Mouse (Mus musculus) limb, embryonic 11.5 days (tissue): Measurements from ENCODE around the gene Lrp2. TPM values are rescaled to one million over a fixed set of nuclear protein-coding genes. Genes with fewer than 3 reads are reported as not detected.

Experiments used
- ATAC-seq: fragments of 200-750 bp; cut with Nextera tagmentation; 2 replicates; pipeline ENCODE4 v1.8.0; 2017; ENCODE audit warnings: low read depth; ENCODE audit not compliant: insufficient number of reproducible peaks, low FRiP score, low TSS enrichment
- DNase-seq: peaks from one replicate; pipeline ENCODE4 v3.0.0-alpha.2; 2015; ENCODE audit warnings: low spot score
- H3K27ac ChIP-seq: fragments of 300-500 bp; sonication (generic); replicated peaks from 2 replicates; pipeline ENCODE4 v1.5.1; 2014; ENCODE audit warnings: low read depth, mild to moderate bottlenecking, low read length
- H3K27me3 ChIP-seq: fragments of 300-500 bp; sonication (generic); 2 replicates; pipeline ENCODE4 v1.6.1; 2014; ENCODE audit warnings: mild to moderate bottlenecking, low read length, mixed read lengths; ENCODE audit not compliant: control insufficient read depth, insufficient read depth
- H3K36me3 ChIP-seq: fragments of 300-500 bp; sonication (generic); 2 replicates; pipeline ENCODE4 v1.6.1; 2014; ENCODE audit warnings: mild to moderate bottlenecking, low read length, moderate library complexity, mixed read lengths; ENCODE audit not compliant: control insufficient read depth, insufficient read depth
- H3K4me1 ChIP-seq: fragments of 300-500 bp; sonication (generic); 2 replicates; pipeline ENCODE4 v1.6.1; 2014; ENCODE audit warnings: low read length, mixed read lengths; ENCODE audit not compliant: control insufficient read depth, insufficient read depth
- H3K4me2 ChIP-seq: fragments of 300-500 bp; sonication (generic); 2 replicates; pipeline ENCODE4 v1.6.1; 2014; ENCODE audit warnings: low read depth, mild to moderate bottlenecking, moderate library complexity; ENCODE audit not compliant: severe bottlenecking
- H3K4me3 ChIP-seq: fragments of 300-500 bp; sonication (generic); 2 replicates; pipeline ENCODE4 v1.5.1; 2014; ENCODE audit warnings: low read depth, low read length
- H3K9ac ChIP-seq: fragments of 300-500 bp; sonication (generic); 2 replicates; pipeline ENCODE4 v1.6.1; 2014; ENCODE audit warnings: mild to moderate bottlenecking, low read length
- H3K9me3 ChIP-seq: fragments of 300-500 bp; sonication (generic); 2 replicates; pipeline ENCODE4 v1.6.1; 2016; ENCODE audit warnings: low read length; ENCODE audit not compliant: control insufficient read depth
- WGBS: fragments of 180-500 bp; shearing (Covaris S2); extraction: QIAGEN DNeasy Blood & Tissue Kit; methylation state at CpG from one replicate; pipeline ENCODE4 v1.1.7; 2014; 5-methylcytosine and 5-hydroxymethylcytosine counted together
- polyA plus RNA-seq: library from polyadenylated mRNA; unstranded; fragments of >200 nt; fragmentation: Nextera tagmentation; extraction: Ambion mirVana; gene quantifications from 2 replicates; pipeline ENCODE4 v1.2.1, GENCODE M21; 2014

Lrp2 gene
- polyA plus RNA-seq, 1 experiment from 2014 or later: 0.03 TPM

GRCm38 (mm10) chr2:69578206-69578605 is 7.7 kb downstream of the Lrp2 start:
- no peaks in the 10 kb centered on the region for H3K4me1 ChIP-seq
- no peak overlapping the region for H3K9ac ChIP-seq
- H3K4me2 ChIP-seq: no peak overlapping the region
- H3K9me3 ChIP-seq: no peaks in the 10 kb centered on the region
- H3K4me3 ChIP-seq: no peak overlapping the region
- no peak for DNase-seq
- no peaks in the 10 kb centered on the region for H3K36me3 ChIP-seq
- H3K27ac ChIP-seq: no peak overlapping the region
- ATAC-seq: no peak
- WGBS: 89% methylated on average over 8 of the region's 8 CpGs
- peaks cover 3% of the 10 kb centered on the region; the same call in 1 of the 2 replicates for H3K27me3 ChIP-seq

DNA sequence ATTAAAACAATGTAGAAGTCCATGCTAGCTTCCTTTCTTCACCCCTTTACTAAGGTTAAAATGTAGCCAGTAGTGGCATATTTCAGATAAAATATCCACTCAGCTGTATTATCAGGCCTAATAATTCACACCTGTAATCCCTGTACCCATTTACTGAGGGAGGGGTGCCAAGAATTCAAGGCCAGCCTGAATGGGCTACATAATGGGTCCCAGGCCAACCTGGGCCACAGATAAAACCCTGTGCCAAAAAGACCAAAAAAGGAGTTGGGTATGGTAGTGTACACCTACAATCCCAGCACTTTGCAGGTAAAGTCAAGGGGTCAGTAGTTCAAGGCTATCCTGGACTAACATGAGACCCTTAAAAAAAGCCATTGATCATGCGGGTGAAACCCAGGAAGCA is 9.3 kb downstream of the Lrp2 start:
- no peaks in the 10 kb centered on the region for H3K27me3 ChIP-seq
- no peak overlapping the region for H3K4me3 ChIP-seq
- no peak overlapping the region for H3K9ac ChIP-seq
- no peak for DNase-seq
- H3K4me2 ChIP-seq: no peak overlapping the region
- H3K36me3 ChIP-seq: no peaks in the 10 kb centered on the region
- H3K9me3 ChIP-seq: no peaks in the 10 kb centered on the region
- 96% methylated on average over 1 of the region's 1 CpGs for WGBS
- H3K27ac ChIP-seq: no peak overlapping the region
- no peaks in the 10 kb centered on the region for H3K4me1 ChIP-seq
- no peak for ATAC-seq

DNA sequence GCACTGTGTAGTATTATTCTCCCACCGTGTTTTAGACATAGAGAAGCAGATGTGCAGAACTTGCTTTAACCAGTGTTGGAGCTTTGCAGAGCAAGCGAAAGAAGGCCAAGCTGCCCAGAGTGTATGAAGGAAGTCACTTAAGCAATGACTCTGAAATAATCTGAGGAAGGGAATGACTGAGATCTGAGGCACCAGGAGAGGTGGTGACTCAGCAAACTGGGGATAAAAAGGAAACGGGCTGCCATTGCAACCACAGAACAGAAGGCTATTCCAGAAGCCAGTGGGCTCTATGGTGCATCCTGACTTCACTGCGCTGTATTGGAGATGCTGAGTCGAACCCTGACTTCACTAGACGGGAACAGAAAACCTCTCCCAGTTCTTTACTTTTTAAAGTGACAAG is 10.9 kb downstream of the Lrp2 start:
- no peak for ATAC-seq
- Histone ChIP-seq H3K4me3 (no peak overlapping the region), H3K9ac (no peak overlapping the region), H3K4me1 (no peaks in the 10 kb centered on the region), H3K9me3 (no peaks in the 10 kb centered on the region), H3K4me2 (no peak overlapping the region), H3K27ac (no peak overlapping the region), H3K36me3 (no peaks in the 10 kb centered on the region), H3K27me3 (no peaks in the 10 kb centered on the region)
- 65% methylated on average over 6 of the region's 6 CpGs for WGBS
- no peak for DNase-seq

DNA sequence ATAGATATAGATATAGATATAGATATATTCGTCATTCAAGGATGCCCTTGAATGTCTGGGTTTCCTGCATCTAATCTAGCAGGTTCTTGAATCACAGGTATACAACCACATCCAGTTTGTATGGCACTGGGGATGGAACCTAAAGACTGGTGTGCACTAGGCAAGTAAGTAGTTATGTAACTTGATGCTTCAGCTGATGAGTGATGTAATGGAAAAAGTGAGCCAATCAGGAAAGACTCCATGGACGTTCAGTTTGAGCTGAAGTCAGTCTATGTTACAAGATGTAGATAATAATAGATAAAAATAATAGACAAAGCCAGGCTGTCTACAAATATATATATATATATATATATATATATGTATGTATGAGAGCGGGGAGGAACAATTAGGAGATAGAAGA is 11.6 kb downstream of the Lrp2 start:
- ATAC-seq (no peak), DNase-seq (no peak)
- Histone ChIP-seq H3K9me3 (no peaks in the 10 kb centered on the region), H3K27me3 (no peaks in the 10 kb centered on the region), H3K9ac (no peak overlapping the region), H3K4me3 (no peak overlapping the region), H3K4me2 (no peak overlapping the region), H3K4me1 (no peaks in the 10 kb centered on the region), H3K27ac (no peak overlapping the region), H3K36me3 (no peaks in the 10 kb centered on the region)
- 75% methylated on average over 3 of the region's 3 CpGs for WGBS

DNA sequence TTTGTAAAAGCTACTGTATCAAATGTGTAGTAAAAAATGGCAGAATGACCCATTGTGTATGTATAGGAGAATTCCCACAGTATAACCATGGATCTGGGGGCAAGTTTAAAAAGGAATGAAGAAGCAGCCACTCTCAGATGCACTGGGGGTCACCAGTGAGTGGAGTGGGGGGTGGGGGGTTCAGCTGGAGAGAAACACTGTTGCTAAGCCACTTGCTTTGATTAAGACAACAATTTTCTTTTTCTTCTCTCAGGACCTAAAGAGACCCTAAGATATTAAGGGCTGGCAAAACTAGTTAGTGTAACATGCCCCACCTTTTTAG is 12.2 kb downstream of the Lrp2 start:
- Histone ChIP-seq H3K9me3 (no peaks in the 10 kb centered on the region), H3K4me3 (no peak overlapping the region), H3K4me1 (no peaks in the 10 kb centered on the region), H3K27me3 (no peaks in the 10 kb centered on the region), H3K9ac (no peak overlapping the region), H3K4me2 (no peak overlapping the region), H3K36me3 (no peaks in the 10 kb centered on the region), H3K27ac (no peak overlapping the region)
- DNase-seq (no peak), ATAC-seq (no peak)

DNA sequence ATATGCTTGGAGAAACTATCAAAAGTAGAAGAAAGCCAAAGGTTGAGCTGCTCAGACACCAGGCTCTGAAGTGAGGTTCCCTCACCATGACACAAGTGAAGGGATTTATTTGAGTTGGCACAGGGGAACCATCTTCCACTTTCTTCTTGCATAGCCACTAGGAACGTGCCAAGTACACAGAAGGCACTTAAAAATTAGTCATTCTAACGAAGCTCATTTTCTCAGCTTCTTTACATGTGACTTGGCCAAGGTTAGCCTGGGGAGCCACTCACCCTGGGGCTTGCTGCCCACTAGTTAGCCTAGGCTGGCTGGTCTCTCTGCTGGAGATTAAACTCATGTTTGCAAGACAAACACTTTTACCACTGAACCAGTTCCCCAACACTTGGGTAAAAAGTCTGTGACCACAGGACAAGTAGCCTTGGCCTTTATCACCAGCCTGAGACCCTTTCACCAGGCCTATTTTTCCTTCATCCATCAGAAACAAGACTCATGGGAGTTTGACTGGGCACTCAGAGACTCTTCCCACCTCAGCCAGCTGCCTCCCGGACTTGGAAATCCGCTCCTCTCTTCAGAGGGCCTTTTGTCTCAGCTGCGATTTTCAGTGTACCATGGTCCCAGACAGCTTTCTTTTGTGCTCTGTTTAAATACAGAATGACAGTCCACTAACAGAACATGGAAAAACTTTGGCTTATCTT is 12.7 kb downstream of the Lrp2 start:
- Histone ChIP-seq H3K27me3 (no peaks in the 10 kb centered on the region), H3K36me3 (no peaks in the 10 kb centered on the region), H3K4me1 (no peaks in the 10 kb centered on the region), H3K9ac (no peak overlapping the region), H3K9me3 (no peaks in the 10 kb centered on the region), H3K4me2 (no peak overlapping the region), H3K4me3 (no peak overlapping the region), H3K27ac (no peak overlapping the region)
- ATAC-seq: no peak
- no peak for DNase-seq
- 79% methylated on average over 5 of the region's 5 CpGs for WGBS

GRCm38 (mm10) chr2:69570556-69570955 is 15.3 kb downstream of the Lrp2 start:
- Histone ChIP-seq H3K36me3 (no peaks in the 10 kb centered on the region), H3K4me1 (no peaks in the 10 kb centered on the region), H3K4me2 (no peak overlapping the region), H3K27me3 (no peaks in the 10 kb centered on the region), H3K4me3 (no peak overlapping the region), H3K9ac (no peak overlapping the region), H3K9me3 (no peaks in the 10 kb centered on the region), H3K27ac (no peak overlapping the region)
- 73% methylated on average over 6 of the region's 6 CpGs for WGBS
- DNase-seq (no peak), ATAC-seq (no peak)

GRCm38 (mm10) chr2:69566281-69566680 is 19.6 kb downstream of the Lrp2 start:
- ATAC-seq (no peak), DNase-seq (no peak)
- Histone ChIP-seq H3K9ac (no peak overlapping the region), H3K4me2 (no peak overlapping the region), H3K36me3 (no peaks in the 10 kb centered on the region), H3K27ac (no peak overlapping the region), H3K4me1 (no peaks in the 10 kb centered on the region), H3K4me3 (no peak overlapping the region), H3K27me3 (no peaks in the 10 kb centered on the region), H3K9me3 (no peaks in the 10 kb centered on the region)
- WGBS: 82% methylated on average over 7 of the region's 7 CpGs

- 62% methylated on average over 6 of the region's 6 CpGs for WGBS
- H3K4me2 ChIP-seq: no peak overlapping the region
- H3K9ac ChIP-seq: no peak overlapping the region
- H3K27ac ChIP-seq: no peak overlapping the region
- H3K36me3 ChIP-seq: no peaks in the 10 kb centered on the region
- DNase-seq (no peak), ATAC-seq (no peak)
- H3K4me1 ChIP-seq: 0 out of 2 replicates have a peak, but pooled peaks cover 2% of the 10 kb centered on the region
- no peaks in the 10 kb centered on the region for H3K9me3 ChIP-seq
- no peak overlapping the region for H3K4me3 ChIP-seq
- H3K27me3 ChIP-seq: no peaks in the 10 kb centered on the region
These were observed 22.4 kb downstream of the Lrp2 start for GRCm38 (mm10) chr2:69563492-69563891.
